Mouse (Mus musculus) limb, embryonic 15.5 days (tissue): ENCODE results near the gene Duoxa2. TPM values are rescaled to one million over a fixed set of nuclear protein-coding genes. Genes with fewer than 3 reads are reported as not detected.
A peak's percentile ranks its signal among the peaks of the same experiment; 100 is the strongest.
"Not testable (repeated sequence)": the region's sequence is repeated elsewhere in the genome, so short reads cannot be mapped to it uniquely, and the experiment has no call there.

Experiments used
- ATAC-seq: fragments of 200-750 bp; cut with Nextera tagmentation; 2 replicates; pipeline ENCODE4 v1.8.0; 2017; ENCODE audit warnings: low read depth, moderate TSS enrichment; ENCODE audit not compliant: insufficient number of reproducible peaks, low FRiP score, low TSS enrichment
- H3K27ac ChIP-seq: fragments of 300-500 bp; sonication (generic); 2 replicates; pipeline ENCODE4 v1.5.1; 2015; ENCODE audit warnings: moderate library complexity, mild to moderate bottlenecking, inconsistent platforms
- H3K27me3 ChIP-seq: fragments of 300-500 bp; sonication (generic); 2 replicates; pipeline ENCODE4 v1.6.1; 2015; ENCODE audit warnings: inconsistent platforms
- H3K36me3 ChIP-seq: fragments of 300-500 bp; sonication (generic); 2 replicates; pipeline ENCODE4 v1.6.1; 2015; ENCODE audit warnings: inconsistent platforms
- H3K4me1 ChIP-seq: fragments of 300-500 bp; sonication (generic); 2 replicates; pipeline ENCODE4 v1.6.1; 2015; ENCODE audit warnings: inconsistent platforms
- H3K4me2 ChIP-seq: fragments of 300-500 bp; sonication (generic); 2 replicates; pipeline ENCODE4 v1.6.1; 2015; ENCODE audit warnings: mild to moderate bottlenecking, inconsistent platforms
- H3K4me3 ChIP-seq: fragments of 300-500 bp; sonication (generic); 2 replicates; pipeline ENCODE4 v1.5.1; 2015; ENCODE audit warnings: mild to moderate bottlenecking, inconsistent platforms
- H3K9ac ChIP-seq: fragments of 300-500 bp; sonication (generic); 2 replicates; pipeline ENCODE4 v1.6.1; 2015; ENCODE audit warnings: inconsistent platforms
- H3K9me3 ChIP-seq: fragments of 300-500 bp; sonication (generic); 2 replicates; pipeline ENCODE4 v1.6.1; 2016; ENCODE audit warnings: inconsistent platforms
- WGBS: fragments of 180-500 bp; shearing (Covaris S2); methylation state at CpG from one replicate; pipeline ENCODE4 v1.1.7; 2015; 5-methylcytosine and 5-hydroxymethylcytosine counted together
- polyA plus RNA-seq: library from polyadenylated mRNA; unstranded; fragments of >200 nt; fragmentation: Nextera tagmentation; extraction: Ambion mirVana; gene quantifications from 2 replicates; pipeline ENCODE4 v1.2.1, GENCODE M21; 2015

Duoxa2 gene
- polyA plus RNA-seq, 1 experiment from 2014 or later, result 0.28 TPM

DNA sequence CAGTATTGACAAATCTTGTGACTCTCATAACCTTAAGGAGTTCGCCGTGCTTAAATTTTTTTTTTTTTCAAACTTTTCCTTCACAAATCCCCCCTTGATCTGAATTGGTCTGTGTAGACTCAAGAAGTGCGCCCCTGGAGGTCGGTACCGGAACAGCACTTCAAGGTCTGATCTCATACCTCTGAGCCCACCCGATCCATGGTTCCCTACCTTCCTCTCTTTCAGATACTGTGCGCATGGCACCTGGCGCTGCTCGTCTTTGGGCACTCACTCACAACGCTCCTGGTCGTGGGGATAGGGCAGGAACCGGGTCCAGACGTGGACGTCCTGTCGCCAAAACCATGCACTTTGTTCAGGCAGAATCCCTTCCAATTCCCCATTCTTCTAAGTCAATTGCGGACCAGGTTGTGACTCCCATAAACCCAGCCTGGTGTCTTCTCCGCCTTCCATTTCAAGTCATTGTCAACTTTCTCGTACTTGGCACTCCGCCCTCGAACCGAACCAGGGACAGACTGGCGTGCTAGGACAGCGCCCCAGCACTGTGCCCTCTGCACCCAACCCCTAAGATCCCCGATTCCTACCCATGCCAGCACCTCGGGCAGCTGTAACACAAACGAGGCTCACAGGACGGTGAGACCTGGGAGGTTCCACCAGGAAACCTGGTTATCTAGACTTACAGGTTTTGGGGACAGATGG lies 14.2 kb downstream of the Duoxa2 start:
- H3K36me3 ChIP-seq, result no peaks in the 10 kb centered on the region
- peaks cover 59% of the 10 kb centered on the region for H3K27me3 ChIP-seq
- H3K4me2 ChIP-seq, result peak overlapping the region; percentile 59
- no peaks in the 10 kb centered on the region for H3K9me3 ChIP-seq
- WGBS, result 3% methylated on average over 27 of the region's 27 CpGs
- no peak overlapping the region for H3K9ac ChIP-seq
- H3K4me1 ChIP-seq, result peaks cover 13% of the 10 kb centered on the region
- peak overlapping the region; percentile 33 for H3K4me3 ChIP-seq
- no peak for ATAC-seq
- H3K27ac ChIP-seq, result no peak overlapping the region

DNA sequence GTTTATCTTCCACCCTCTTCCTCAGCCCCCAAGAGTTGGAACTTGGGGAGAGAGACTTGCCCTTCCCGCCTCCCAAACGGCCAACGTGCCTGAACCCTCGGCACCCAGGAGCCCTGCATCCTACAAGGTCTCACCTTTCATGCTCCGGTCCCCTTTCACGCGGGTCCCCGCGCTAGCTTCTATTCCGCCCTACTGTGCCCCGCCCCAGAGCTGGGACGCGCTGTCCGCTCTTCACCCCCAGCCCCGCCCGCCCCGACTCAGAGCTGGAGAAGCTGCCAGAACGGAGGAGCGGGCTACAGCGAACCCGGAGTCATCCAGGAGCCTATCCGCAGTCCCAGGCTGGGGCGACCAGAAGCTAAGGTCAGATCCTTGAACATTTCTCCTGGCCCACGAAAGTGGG lies 14.8 kb downstream of the Duoxa2 start, which contains the start of gene Duoxa1:
TSS of gene Duoxa1 (minus strand) at position 195 of the 400 bp plus-strand sequence.
- Histone ChIP-seq H3K27me3 (peaks cover 58% of the 10 kb centered on the region), H3K4me2 (peak within 1 kb of the TSS; percentile 59), H3K9ac (no peak within 1 kb of the TSS)

GRCm38 (mm10) chr2:122315372-122315771 lies 16.7 kb downstream of the Duoxa2 start, which contains the start of gene Duox1:
TSS of gene Duox1 (plus strand) at chr2:122315672.
- H3K4me2 ChIP-seq, result no peak within 1 kb of the TSS
- H3K9ac ChIP-seq, result no peak within 1 kb of the TSS
- no peak within 1 kb of the TSS for H3K27ac ChIP-seq
- ATAC-seq, result no peak
- WGBS, result 86% methylated on average over 7 of the region's 7 CpGs
- no peak within 1 kb of the TSS for H3K4me3 ChIP-seq
- no peaks in the 10 kb centered on the region for H3K9me3 ChIP-seq
- H3K36me3 ChIP-seq, result no peaks in the 10 kb centered on the region
- H3K27me3 ChIP-seq, result peaks cover 42% of the 10 kb centered on the region
- H3K4me1 ChIP-seq, result peaks cover 13% of the 10 kb centered on the region

More for the DNA sequence above, 14.8 kb downstream of the Duoxa2 start, which contains the start of gene Duoxa1:
- 2% methylated on average over 24 of the region's 24 CpGs for WGBS
- H3K4me3 ChIP-seq, result peak within 1 kb of the TSS; percentile 33
- no peak for ATAC-seq
- H3K4me1 ChIP-seq, result peaks cover 13% of the 10 kb centered on the region
- H3K36me3 ChIP-seq, result no peaks in the 10 kb centered on the region
- H3K9me3 ChIP-seq, result no peaks in the 10 kb centered on the region
- no peak within 1 kb of the TSS for H3K27ac ChIP-seq

DNA sequence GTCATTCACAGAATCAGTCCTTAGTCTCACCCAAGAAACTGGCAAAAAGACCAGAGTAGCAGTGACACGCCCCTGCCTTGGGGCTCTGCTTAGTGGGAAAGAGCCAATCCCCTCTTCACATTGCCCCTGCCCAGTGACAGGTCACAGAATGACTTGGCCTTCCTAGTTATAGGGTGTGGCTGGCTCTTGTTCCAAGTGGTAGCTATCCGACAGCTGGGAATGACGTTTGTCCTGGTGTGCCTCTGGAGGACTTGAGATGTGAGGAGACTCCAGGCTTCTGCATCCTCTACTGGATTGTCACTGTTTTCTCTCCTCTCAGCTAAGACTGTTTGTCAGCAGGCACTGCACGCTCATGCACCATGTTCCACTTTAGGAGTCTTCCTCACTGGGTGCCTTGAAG lies 18.7 kb downstream of the Duoxa2 start:
- Histone ChIP-seq H3K27me3 (peaks cover 30% of the 10 kb centered on the region), H3K9ac (no peak overlapping the region), H3K4me1 (peaks cover 13% of the 10 kb centered on the region), H3K27ac (no peak overlapping the region), H3K36me3 (no peaks in the 10 kb centered on the region), H3K4me2 (no peak overlapping the region), H3K9me3 (no peaks in the 10 kb centered on the region), H3K4me3 (no peak overlapping the region)
- WGBS, result 65% methylated on average over 4 of the region's 4 CpGs
- ATAC-seq, result no peak

- no peaks in the 10 kb centered on the region for H3K9me3 ChIP-seq
- 0 out of 2 replicates have a peak, but pooled peaks cover 5% of the 10 kb centered on the region for H3K4me1 ChIP-seq
- H3K27me3 ChIP-seq, result no peaks in the 10 kb centered on the region
- H3K4me2 ChIP-seq, result no peak overlapping the region
- no peak overlapping the region for H3K9ac ChIP-seq
- H3K36me3 ChIP-seq, result no peaks in the 10 kb centered on the region
- 54% methylated on average over 3 of the region's 3 CpGs for WGBS
- ATAC-seq, result no peak
- no peak overlapping the region for H3K27ac ChIP-seq
- no peak overlapping the region for H3K4me3 ChIP-seq
Measured at GRCm38 (mm10) chr2:122323960-122324359, 25.3 kb downstream of the Duoxa2 start.

GRCm38 (mm10) chr2:122324586-122324985 lies 25.9 kb downstream of the Duoxa2 start:
- Histone ChIP-seq H3K27ac (no peak overlapping the region), H3K27me3 (no peaks in the 10 kb centered on the region), H3K4me1 (0 out of 2 replicates have a peak, but pooled peaks cover 5% of the 10 kb centered on the region), H3K9ac (no peak overlapping the region), H3K36me3 (no peaks in the 10 kb centered on the region), H3K9me3 (no peaks in the 10 kb centered on the region), H3K4me2 (no peak overlapping the region), H3K4me3 (no peak overlapping the region)
- WGBS, result 65% methylated on average over 3 of the region's 3 CpGs
- ATAC-seq, result no peak

GRCm38 (mm10) chr2:122325361-122325760 lies 26.7 kb downstream of the Duoxa2 start:
- H3K4me1 ChIP-seq, result 0 out of 2 replicates have a peak, but pooled peaks cover 5% of the 10 kb centered on the region
- no peaks in the 10 kb centered on the region for H3K36me3 ChIP-seq
- no peak overlapping the region for H3K4me2 ChIP-seq
- ATAC-seq, result no peak
- WGBS, result 48% methylated on average over 2 of the region's 2 CpGs
- H3K9me3 ChIP-seq, result no peaks in the 10 kb centered on the region
- no peak overlapping the region for H3K9ac ChIP-seq
- no peaks in the 10 kb centered on the region for H3K27me3 ChIP-seq
- H3K27ac ChIP-seq, result no peak overlapping the region
- H3K4me3 ChIP-seq, result no peak overlapping the region

DNA sequence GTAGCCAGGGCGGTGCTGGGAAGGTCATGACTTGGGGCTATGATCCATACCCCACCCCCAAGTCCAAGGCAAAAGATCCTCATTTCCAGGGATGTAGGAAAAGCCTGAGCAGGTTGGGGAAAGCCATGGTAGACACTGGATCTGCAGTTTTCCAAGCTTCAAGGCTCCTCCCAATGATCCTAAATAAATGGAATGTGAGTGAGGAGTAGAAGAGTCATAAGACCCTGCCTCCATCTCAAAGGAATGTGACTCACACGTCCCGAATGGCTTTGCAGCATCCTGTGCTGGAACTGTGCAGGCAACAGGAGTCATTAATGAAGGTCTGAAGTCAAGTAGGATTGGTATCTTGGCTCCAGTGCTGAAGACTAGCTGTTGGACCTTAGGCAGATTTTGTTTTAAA lies 29.3 kb downstream of the Duoxa2 start:
- WGBS, result 36% methylated on average over 3 of the region's 3 CpGs
- H3K36me3 ChIP-seq, result no peaks in the 10 kb centered on the region
- H3K4me3 ChIP-seq, result no peak overlapping the region
- H3K27me3 ChIP-seq, result no peaks in the 10 kb centered on the region
- H3K4me1 ChIP-seq, result 0 out of 2 replicates have a peak, but pooled peaks cover 5% of the 10 kb centered on the region
- H3K9ac ChIP-seq, result no peak overlapping the region
- ATAC-seq, result no peak
- H3K9me3 ChIP-seq, result no peaks in the 10 kb centered on the region
- H3K4me2 ChIP-seq, result no peak overlapping the region
- H3K27ac ChIP-seq, result no peak overlapping the region

- not testable (repeated sequence) for H3K36me3 ChIP-seq, H3K4me3 ChIP-seq, H3K9ac ChIP-seq, H3K9me3 ChIP-seq, H3K27me3 ChIP-seq, ATAC-seq, H3K4me1 ChIP-seq, H3K4me2 ChIP-seq, H3K27ac ChIP-seq
- WGBS, result 86% methylated on average over 6 of the region's 6 CpGs
Measured at GRCm38 (mm10) chr2:122330317-122330716, 31.6 kb downstream of the Duoxa2 start.

DNA sequence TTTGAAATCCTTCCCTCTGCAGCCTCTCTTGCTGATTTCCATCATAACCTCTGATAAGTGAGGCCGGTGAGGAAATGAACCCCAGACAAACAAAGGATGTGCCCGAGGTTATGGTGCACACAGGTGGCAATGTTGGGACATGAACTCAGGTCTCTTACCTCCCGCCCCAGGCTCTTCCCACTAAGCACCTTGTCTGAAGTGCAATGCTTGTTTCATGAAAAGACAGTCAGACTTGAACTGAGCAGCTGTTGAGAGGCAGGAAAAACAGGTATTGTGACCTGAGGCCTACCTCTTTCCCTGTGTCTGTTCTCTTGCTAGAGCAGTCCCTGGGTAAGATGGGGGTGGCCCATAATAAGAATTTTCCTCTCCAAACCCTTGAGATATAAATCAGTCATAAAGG lies 33.5 kb downstream of the Duoxa2 start:
- H3K9ac ChIP-seq, result no peak overlapping the region
- no peaks in the 10 kb centered on the region for H3K27me3 ChIP-seq
- no peak overlapping the region for H3K4me3 ChIP-seq
- H3K9me3 ChIP-seq, result no peaks in the 10 kb centered on the region
- WGBS, result 73% methylated on average over 3 of the region's 3 CpGs
- H3K4me2 ChIP-seq, result no peak overlapping the region
- no peak for ATAC-seq
- no peak overlapping the region for H3K27ac ChIP-seq
- H3K36me3 ChIP-seq, result no peaks in the 10 kb centered on the region
- H3K4me1 ChIP-seq, result 0 out of 2 replicates have a peak, but pooled peaks cover 2% of the 10 kb centered on the region

DNA sequence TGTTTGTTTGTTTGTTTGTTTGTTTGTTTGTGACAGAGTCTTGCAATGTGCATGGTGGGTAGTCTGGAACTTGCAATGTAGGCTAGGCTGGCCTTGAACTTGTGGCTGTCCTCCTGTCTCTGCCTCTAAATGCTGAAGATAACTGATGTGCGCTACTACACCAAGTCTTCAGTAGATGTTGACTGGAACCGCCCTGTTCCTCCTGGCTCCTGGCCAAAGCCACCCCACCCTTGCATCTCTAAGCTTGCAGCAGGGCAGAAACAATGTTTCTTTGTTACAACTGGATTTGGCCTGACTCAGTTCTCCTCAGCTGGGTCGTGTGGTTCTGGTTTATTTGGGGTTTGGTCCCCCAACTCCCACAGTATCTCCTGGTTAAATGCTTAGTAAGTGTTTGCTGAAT lies 35.5 kb downstream of the Duoxa2 start:
- Histone ChIP-seq H3K4me3 (no peak overlapping the region), H3K27me3 (no peaks in the 10 kb centered on the region), H3K9me3 (no peaks in the 10 kb centered on the region), H3K9ac (no peak overlapping the region), H3K27ac (peak overlapping the region; percentile 62; the same call in 1 of the 2 replicates), H3K4me1 (0 out of 2 replicates have a peak, but pooled peaks cover 2% of the 10 kb centered on the region), H3K36me3 (no peaks in the 10 kb centered on the region), H3K4me2 (no peak overlapping the region)
- 34% methylated on average over 3 of the region's 3 CpGs for WGBS
- ATAC-seq, result no peak

DNA sequence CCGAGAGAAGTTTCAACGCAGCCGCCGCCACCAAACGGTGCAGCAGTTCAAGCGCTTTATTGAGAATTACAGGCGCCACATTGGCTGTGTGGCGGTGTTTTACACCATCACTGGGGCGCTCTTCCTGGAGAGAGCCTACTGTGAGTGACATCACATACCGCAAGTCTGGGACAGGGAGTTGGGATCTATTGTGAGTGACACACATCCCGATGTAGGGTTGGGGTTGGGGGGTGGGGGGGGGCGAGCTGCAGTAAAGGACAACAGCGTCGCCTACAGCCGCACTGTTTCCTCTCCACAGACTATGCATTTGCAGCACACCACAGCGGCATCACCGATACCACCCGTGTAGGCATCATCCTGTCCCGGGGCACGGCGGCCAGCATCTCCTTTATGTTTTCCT lies 38.6 kb downstream of the Duoxa2 start:
- Histone ChIP-seq H3K36me3 (no peaks in the 10 kb centered on the region), H3K9me3 (no peaks in the 10 kb centered on the region), H3K27ac (no peak overlapping the region), H3K4me2 (no peak overlapping the region), H3K4me1 (0 out of 2 replicates have a peak, but pooled peaks cover 2% of the 10 kb centered on the region), H3K27me3 (no peaks in the 10 kb centered on the region), H3K9ac (no peak overlapping the region), H3K4me3 (no peak overlapping the region)
- 69% methylated on average over 21 of the region's 21 CpGs for WGBS
- ATAC-seq, result no peak
